Mouse (Mus musculus) forebrain, embryonic 10.5 days (tissue): ENCODE data around the gene Ctsz. TPM values are rescaled to one million over a fixed set of nuclear protein-coding genes. Genes with fewer than 3 reads are reported as not detected.

ENCODE experiments used
- DNase-seq: peaks from one replicate; pipeline ENCODE4 v3.0.0-alpha.2; 2017; ENCODE audit warnings: low spot score; ENCODE audit errors: extremely low spot score
- H3K27ac ChIP-seq: fragments of 300-500 bp; sonication (generic); 2 replicates; pipeline ENCODE4 v1.5.1; 2016; ENCODE audit warnings: mild to moderate bottlenecking
- H3K27me3 ChIP-seq: fragments of 300-500 bp; sonication (generic); 2 replicates; pipeline ENCODE4 v1.6.1; 2016; ENCODE audit warnings: mild to moderate bottlenecking; ENCODE audit not compliant: poor library complexity, severe bottlenecking
- H3K36me3 ChIP-seq: fragments of 300-500 bp; sonication (generic); replicated peaks from 2 replicates; pipeline ENCODE4 v1.6.1; 2016; ENCODE audit warnings: mild to moderate bottlenecking, moderate library complexity
- H3K4me1 ChIP-seq: fragments of 300-500 bp; sonication (generic); 2 replicates; pipeline ENCODE4 v1.6.1; 2016
- H3K4me3 ChIP-seq: fragments of 300-500 bp; sonication (generic); 2 replicates; pipeline ENCODE4 v1.5.1; 2016; ENCODE audit warnings: mild to moderate bottlenecking, moderate library complexity
- H3K9me3 ChIP-seq: fragments of 300-500 bp; sonication (generic); 2 replicates; pipeline ENCODE4 v1.6.1; 2016; ENCODE audit warnings: mild to moderate bottlenecking, moderate library complexity
- WGBS: fragments of 180-500 bp; shearing (Covaris S2); methylation state at CpG from one replicate; pipeline ENCODE4 v1.1.7; 2016; 5-methylcytosine and 5-hydroxymethylcytosine counted together
- polyA plus RNA-seq: library from polyadenylated mRNA; unstranded; fragments of >200 nt; fragmentation: Nextera tagmentation; extraction: Ambion mirVana; gene quantifications from 2 replicates; pipeline ENCODE4 v1.2.1, GENCODE M21; 2016

The Ctsz gene
- polyA plus RNA-seq: 102 and 106 TPM in 2 replicates

- peak; percentile 64 for DNase-seq
- Histone ChIP-seq H3K4me1 (peaks cover 34% of the 10 kb centered on the region), H3K9me3 (no peaks in the 10 kb centered on the region), H3K4me3 (peak within 1 kb of the TSS; percentile 66), H3K36me3 (peaks cover 25% of the 10 kb centered on the region), H3K27me3 (no peaks in the 10 kb centered on the region), H3K27ac (peak within 1 kb of the TSS; percentile 89)
- under 1% methylated on average over 38 of the region's 38 CpGs for WGBS
Measured at GRCm38 (mm10) chr2:174438737-174439449, at the start of gene Ctsz. TSS of gene Ctsz (minus strand) at chr2:174439039.

- no peaks in the 10 kb centered on the region for H3K9me3 ChIP-seq
- H3K27me3 ChIP-seq: no peaks in the 10 kb centered on the region
- no peak overlapping the region for H3K4me3 ChIP-seq
- H3K4me1 ChIP-seq: no peaks in the 10 kb centered on the region
- no peak for DNase-seq
- no peak overlapping the region for H3K27ac ChIP-seq
- no peaks in the 10 kb centered on the region for H3K36me3 ChIP-seq
- WGBS: 91% methylated on average over 5 of the region's 5 CpGs
Measured at GRCm38 (mm10) chr2:174487005-174487404, 48.2 kb upstream of the Ctsz start.

GRCm38 (mm10) chr2:174478746-174479145 lies 39.9 kb upstream of the Ctsz start:
- Histone ChIP-seq H3K4me1 (peaks cover under 1% of the 10 kb centered on the region; the same call in 1 of the 2 replicates), H3K9me3 (no peaks in the 10 kb centered on the region), H3K36me3 (no peaks in the 10 kb centered on the region), H3K27me3 (no peaks in the 10 kb centered on the region), H3K27ac (no peak overlapping the region), H3K4me3 (no peak overlapping the region)
- 71% methylated on average over 5 of the region's 5 CpGs for WGBS
- DNase-seq: no peak

- 91% methylated on average over 3 of the region's 3 CpGs for WGBS
- H3K27ac ChIP-seq: no peak overlapping the region
- H3K4me3 ChIP-seq: no peak overlapping the region
Measured at GRCm38 (mm10) chr2:174477543-174478319, 38.9 kb upstream of the Ctsz start.

GRCm38 (mm10) chr2:174473550-174473927 lies 34.7 kb upstream of the Ctsz start:
- Histone ChIP-seq H3K4me3 (peak overlapping the region; percentile 87), H3K27ac (peak overlapping the region; percentile 91), H3K36me3 (peaks cover 32% of the 10 kb centered on the region), H3K9me3 (no peaks in the 10 kb centered on the region), H3K4me1 (peaks cover 24% of the 10 kb centered on the region), H3K27me3 (no peaks in the 10 kb centered on the region)
- DNase-seq: no peak
- 80% methylated on average over 5 of the region's 5 CpGs for WGBS

More at GRCm38 (mm10) chr2:174477543-174478319, 38.9 kb upstream of the Ctsz start:
- H3K4me1 ChIP-seq: peaks cover 7% of the 10 kb centered on the region
- H3K27me3 ChIP-seq: no peaks in the 10 kb centered on the region
- DNase-seq: no peak
- H3K9me3 ChIP-seq: no peaks in the 10 kb centered on the region
- H3K36me3 ChIP-seq: no peaks in the 10 kb centered on the region

GRCm38 (mm10) chr2:174472818-174473549 lies 34.1 kb upstream of the Ctsz start, which contains the start of gene Prelid3b:
TSS of gene Prelid3b (minus strand) at chr2:174473081.
- H3K4me3 ChIP-seq: peak within 1 kb of the TSS; percentile 87
- peaks cover 24% of the 10 kb centered on the region for H3K4me1 ChIP-seq
- 1% methylated on average over 53 of the region's 53 CpGs for WGBS
- no peaks in the 10 kb centered on the region for H3K9me3 ChIP-seq
- H3K27me3 ChIP-seq: no peaks in the 10 kb centered on the region
- H3K27ac ChIP-seq: peak within 1 kb of the TSS; percentile 91
- peak; percentile 99 for DNase-seq
- peaks cover 37% of the 10 kb centered on the region for H3K36me3 ChIP-seq

GRCm38 (mm10) chr2:174472407-174472806 lies 33.6 kb upstream of the Ctsz start:
- no peak for DNase-seq
- WGBS: 8% methylated on average over 30 of the region's 30 CpGs
- Histone ChIP-seq H3K27ac (peak overlapping the region; percentile 91), H3K36me3 (peaks cover 42% of the 10 kb centered on the region), H3K4me1 (peaks cover 24% of the 10 kb centered on the region), H3K9me3 (no peaks in the 10 kb centered on the region), H3K4me3 (peak overlapping the region; percentile 87), H3K27me3 (no peaks in the 10 kb centered on the region)

- Histone ChIP-seq H3K9me3 (no peaks in the 10 kb centered on the region), H3K4me1 (peaks cover 24% of the 10 kb centered on the region), H3K4me3 (no peak overlapping the region), H3K27ac (no peak overlapping the region), H3K36me3 (peaks cover 57% of the 10 kb centered on the region), H3K27me3 (no peaks in the 10 kb centered on the region)
- DNase-seq: no peak
- WGBS: 97% methylated on average over 7 of the region's 7 CpGs
Measured at GRCm38 (mm10) chr2:174470786-174471405, 32.1 kb upstream of the Ctsz start.

- Histone ChIP-seq H3K27me3 (no peaks in the 10 kb centered on the region), H3K36me3 (peaks cover 63% of the 10 kb centered on the region), H3K9me3 (no peaks in the 10 kb centered on the region), H3K4me1 (peaks cover 24% of the 10 kb centered on the region), H3K4me3 (no peak overlapping the region), H3K27ac (no peak overlapping the region)
- WGBS: 92% methylated on average over 4 of the region's 4 CpGs
- no peak for DNase-seq
Measured at GRCm38 (mm10) chr2:174470333-174470732, 31.5 kb upstream of the Ctsz start.

GRCm38 (mm10) chr2:174463789-174464523 lies 25.1 kb upstream of the Ctsz start, which contains the start of gene Atp5e:
TSS of gene Atp5e (minus strand) at chr2:174464105.
- DNase-seq: peak; percentile 92
- peaks cover 75% of the 10 kb centered on the region for H3K36me3 ChIP-seq
- H3K27me3 ChIP-seq: no peaks in the 10 kb centered on the region
- peak within 1 kb of the TSS; percentile 82 for H3K4me3 ChIP-seq
- no peaks in the 10 kb centered on the region for H3K9me3 ChIP-seq
- 3% methylated on average over 48 of the region's 48 CpGs for WGBS
- peaks cover 30% of the 10 kb centered on the region for H3K4me1 ChIP-seq
- H3K27ac ChIP-seq: peak within 1 kb of the TSS; percentile 95

GRCm38 (mm10) chr2:174463370-174463769 lies 24.5 kb upstream of the Ctsz start:
- peaks cover 69% of the 10 kb centered on the region for H3K36me3 ChIP-seq
- peak overlapping the region; percentile 95 for H3K27ac ChIP-seq
- WGBS: 42% methylated on average over 10 of the region's 10 CpGs
- no peak for DNase-seq
- no peaks in the 10 kb centered on the region for H3K9me3 ChIP-seq
- H3K4me1 ChIP-seq: peaks cover 35% of the 10 kb centered on the region
- no peaks in the 10 kb centered on the region for H3K27me3 ChIP-seq
- H3K4me3 ChIP-seq: peak overlapping the region; percentile 82
